Mouse (Mus musculus) induced T-regulatory cell, adult 2 months (primary cell): ENCODE measurements at regions not wholly inside any gene's neighbourhood (a gene's known extent, or its start where the extent isn't known, plus 50 kb on each side); places are given as distances from the start of the nearest gene placed in this dataset.

Experiments used
- DNase-seq: peaks from one replicate; pipeline ENCODE4 v3.0.0-alpha.2; 2012; ENCODE audit warnings: low read depth

DNA sequence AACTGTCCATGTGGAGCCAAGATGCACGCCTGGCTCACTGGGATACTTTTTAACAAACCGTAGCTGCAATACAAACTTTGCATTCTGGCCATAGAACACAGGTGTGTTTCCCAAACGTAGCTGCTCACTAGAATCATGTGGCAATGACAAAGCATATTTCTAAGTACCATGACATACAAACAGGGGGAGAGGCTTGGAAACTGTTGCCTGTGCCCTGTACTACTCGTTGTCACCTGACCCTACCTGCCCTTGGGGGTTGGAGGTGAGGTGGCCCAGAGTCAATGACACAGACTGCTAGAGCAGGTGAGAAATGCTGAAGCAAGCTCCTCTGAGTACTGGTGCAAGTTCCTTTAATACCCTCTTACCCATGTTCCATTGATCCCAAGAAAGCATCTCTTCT, 64.3 kb upstream of the Map4k3 start:
- DNase-seq, result no peak

- peak; percentile 8 for DNase-seq
Measured at GRCm38 (mm10) chr17:80789706-80790105, 61.4 kb upstream of the Map4k3 start.

DNA sequence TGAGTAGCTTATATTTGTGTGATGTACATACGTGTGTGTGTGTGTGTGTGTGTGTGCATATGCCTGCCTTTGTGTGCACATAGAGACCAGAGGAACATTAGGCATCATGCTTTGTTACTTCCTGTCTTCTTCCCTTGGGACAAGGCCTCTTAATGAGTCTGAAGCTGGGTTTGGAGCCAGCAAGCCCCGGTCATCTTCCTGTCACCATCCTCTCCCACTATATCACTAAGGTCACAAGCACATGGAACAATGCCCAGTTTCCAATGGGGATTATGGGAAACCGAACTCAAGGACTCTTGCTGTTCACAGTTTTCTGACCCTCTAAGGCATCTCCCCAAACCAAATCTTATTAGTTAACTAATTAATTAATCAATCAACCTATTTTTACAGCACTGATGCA, 60.7 kb upstream of the Map4k3 start:
- DNase-seq, result no peak

DNA sequence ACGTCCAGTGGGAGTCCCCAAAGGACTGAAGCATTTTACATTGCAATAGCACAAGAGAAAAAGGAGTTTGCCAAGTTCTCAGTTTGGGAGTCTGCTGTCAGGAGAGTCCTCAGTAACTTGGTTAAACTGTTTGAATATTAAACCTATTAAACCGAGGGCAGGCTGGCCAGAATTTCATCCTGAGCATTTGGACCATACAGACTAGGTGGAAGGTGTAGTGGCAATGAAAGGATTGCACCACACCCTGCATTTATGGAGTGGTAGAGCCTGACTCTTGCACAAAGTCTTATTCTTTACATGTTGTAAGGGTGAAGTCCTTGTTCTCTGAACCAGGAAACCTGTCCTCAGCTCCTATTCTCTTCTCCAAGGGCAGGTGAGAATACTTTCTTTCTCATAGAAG, 58.6 kb upstream of the Map4k3 start:
- no peak for DNase-seq

DNA sequence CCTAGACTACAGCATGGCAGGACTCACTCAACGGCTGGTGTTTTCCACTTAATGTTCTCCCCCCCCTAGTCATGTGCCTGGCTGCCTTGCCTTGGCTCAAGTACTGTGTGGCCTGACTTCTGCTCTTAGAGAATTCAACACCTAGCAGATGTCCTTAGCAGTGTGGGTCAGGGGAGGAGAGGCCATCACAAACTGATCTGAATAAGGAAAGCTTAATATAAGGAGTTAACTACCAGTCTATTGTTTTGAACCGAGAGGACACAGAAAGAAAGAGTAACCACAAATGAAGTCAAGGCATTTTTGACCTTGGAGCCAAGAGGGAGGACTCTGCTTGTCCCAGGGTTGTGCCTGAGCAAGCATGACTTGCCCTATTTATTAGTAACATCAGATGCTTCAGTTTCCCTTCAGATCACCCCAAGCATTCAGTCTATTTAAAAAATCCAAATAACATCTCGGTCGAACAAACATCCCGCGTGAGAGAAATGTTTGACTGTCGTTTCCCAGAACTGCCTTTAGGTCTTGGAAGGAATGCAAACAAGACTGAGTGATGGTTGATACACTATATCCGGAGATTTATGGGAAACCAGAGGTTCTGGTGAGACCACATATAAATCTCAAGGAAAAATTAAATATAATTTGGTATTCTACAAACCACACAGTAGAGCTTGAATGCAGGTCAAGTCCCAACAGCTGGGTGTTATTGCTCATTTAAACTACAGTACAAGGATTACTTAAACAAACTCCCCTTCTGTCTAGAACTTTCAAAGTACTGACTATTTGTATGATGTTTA, 58.0 kb upstream of the Map4k3 start:
- DNase-seq, result no peak

DNA sequence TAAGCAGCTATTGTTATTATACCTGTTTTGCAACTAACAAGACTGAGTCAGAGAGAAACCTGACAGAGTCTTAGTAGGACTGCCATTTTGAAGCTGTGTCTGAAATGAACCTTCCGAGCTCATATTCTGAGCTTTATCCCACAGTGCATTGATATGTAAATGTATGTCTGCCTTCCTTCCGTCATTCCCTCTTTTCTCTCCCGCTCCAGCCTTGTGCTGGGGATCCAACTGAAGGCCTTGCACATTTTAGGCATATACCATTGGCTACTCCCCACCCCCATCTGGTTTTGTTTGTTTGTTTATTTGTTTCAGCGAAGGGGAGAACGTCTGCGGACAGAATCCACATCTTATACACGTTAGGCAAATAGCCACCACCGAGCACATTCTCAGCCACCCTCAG, 57.2 kb upstream of the Map4k3 start:
- DNase-seq, result no peak

GRCm38 (mm10) chr17:80785049-80785448, 56.8 kb upstream of the Map4k3 start:
- no peak for DNase-seq

- no peak for DNase-seq
Measured at GRCm38 (mm10) chr17:80782233-80782632, 53.9 kb upstream of the Map4k3 start.

DNA sequence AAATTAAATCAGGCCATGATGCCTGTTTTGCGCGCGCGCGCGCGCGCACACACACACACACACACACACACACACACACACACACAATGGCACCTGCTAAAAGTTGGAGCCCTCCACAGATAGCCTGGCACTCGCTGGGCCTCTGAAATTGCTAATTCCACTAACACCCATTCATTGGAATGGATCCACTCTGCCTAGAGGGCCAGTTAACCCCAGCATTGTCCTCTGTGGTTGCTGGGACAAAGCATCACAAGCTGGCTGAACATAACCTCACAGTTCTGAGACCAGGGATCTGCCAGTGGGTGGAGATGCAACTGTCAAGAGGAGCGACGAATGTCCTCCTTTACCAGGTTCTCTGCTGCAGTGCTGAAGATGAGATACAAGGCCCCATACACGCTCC, 53.3 kb upstream of the Map4k3 start:
- DNase-seq, result no peak

- DNase-seq, result no peak
Measured at GRCm38 (mm10) chr17:80780303-80780702, 52.0 kb upstream of the Map4k3 start.

GRCm38 (mm10) chr17:80779782-80780181, 51.5 kb upstream of the Map4k3 start:
- no peak for DNase-seq
